Mouse (Mus musculus): ENCODE results near the gene Fam19a5. TPM values are rescaled to one million over a fixed set of nuclear protein-coding genes. Genes with fewer than 3 reads are reported as not detected.

Fam19a5 gene
- total RNA-seq, 2 experiments from 2014 or later, result 80.9 to 86.7 TPM

Small RNA genes lying within 50 kb of the gene (microRNA-seq; reads per million reads assigned to microRNA genes)
- gene Mir6393, result not detected

Data from left cerebral cortex, postnatal 10 days (tissue).